Mouse (Mus musculus): ENCODE results near the gene Ewsr1.

GRCm38 (mm10) chr11:5075760-5076159 is 23.3 kb downstream of the Ewsr1 start:
- TF ChIP-seq POLR2A (IDR thresholded peaks at IDR 0.05; ENCODE audit: insufficient read depth, low read depth, low read length) (no peak), CTCF (IDR thresholded peaks at IDR 0.05) (peak; percentile 56), EP300 (IDR thresholded peaks at IDR 0.05; ENCODE audit: insufficient read depth, low read depth, low read length) (no peak)

Measured in heart, adult 2 months (tissue).